Mouse (Mus musculus): ENCODE measurements around the gene Kpnb1. TPM values are rescaled to one million over a fixed set of nuclear protein-coding genes. Genes with fewer than 3 reads are reported as not detected.
"Not testable (repeated sequence)": the region's sequence is repeated elsewhere in the genome, so short reads cannot be mapped to it uniquely, and the experiment has no call there.

Kpnb1 gene
- polyA plus RNA-seq, 1 experiment from 2014 or later = 34.0 TPM

- Histone ChIP-seq H3K9ac (no peak overlapping the region), H3K27ac (replicated peaks) (no peak overlapping the region), H3K4me3 (no peak overlapping the region), H3K4me1 (peaks cover 7% of the 10 kb centered on the region; the same call in 1 of the 2 replicates), H3K36me3 (no peaks in the 10 kb centered on the region), H3K4me2 (no peak overlapping the region), H3K27me3 (replicated peaks) (no peaks in the 10 kb centered on the region), H3K9me3 (no peaks in the 10 kb centered on the region)
- ATAC-seq (ENCODE audit: extremely low read depth, insufficient number of reproducible peaks, low FRiP score, low TSS enrichment) = no peak
- 84% methylated on average over 6 of the region's 6 CpGs for WGBS
These were observed 11.8 kb upstream of the Kpnb1 start for GRCm38 (mm10) chr11:97199519-97199918.

GRCm38 (mm10) chr11:97198601-97199000, 10.9 kb upstream of the Kpnb1 start:
- ATAC-seq (ENCODE audit: extremely low read depth, insufficient number of reproducible peaks, low FRiP score, low TSS enrichment) = no peak
- H3K9me3 ChIP-seq = no peaks in the 10 kb centered on the region
- H3K4me2 ChIP-seq = no peak overlapping the region
- H3K4me3 ChIP-seq = no peak overlapping the region
- no peaks in the 10 kb centered on the region for H3K27me3 ChIP-seq (replicated peaks)
- WGBS = 21% methylated on average over 5 of the region's 5 CpGs
- no peak overlapping the region for H3K27ac ChIP-seq (replicated peaks)
- H3K4me1 ChIP-seq = peaks cover 7% of the 10 kb centered on the region; the same call in 1 of the 2 replicates
- no peaks in the 10 kb centered on the region for H3K36me3 ChIP-seq
- H3K9ac ChIP-seq = no peak overlapping the region

GRCm38 (mm10) chr11:97197021-97197420, 9.3 kb upstream of the Kpnb1 start:
- no peaks in the 10 kb centered on the region for H3K36me3 ChIP-seq
- 76% methylated on average over 8 of the region's 8 CpGs for WGBS
- H3K27ac ChIP-seq (replicated peaks) = no peak overlapping the region
- H3K9me3 ChIP-seq = no peaks in the 10 kb centered on the region
- H3K27me3 ChIP-seq (replicated peaks) = no peaks in the 10 kb centered on the region
- no peak overlapping the region for H3K4me2 ChIP-seq
- H3K9ac ChIP-seq = no peak overlapping the region
- H3K4me3 ChIP-seq = no peak overlapping the region
- peaks cover 7% of the 10 kb centered on the region; the same call in 1 of the 2 replicates for H3K4me1 ChIP-seq
- ATAC-seq (ENCODE audit: extremely low read depth, insufficient number of reproducible peaks, low FRiP score, low TSS enrichment) = no peak

GRCm38 (mm10) chr11:97196541-97196940, 8.9 kb upstream of the Kpnb1 start:
- Histone ChIP-seq H3K27me3 (replicated peaks) (no peaks in the 10 kb centered on the region), H3K4me3 (no peak overlapping the region), H3K27ac (replicated peaks) (no peak overlapping the region), H3K9me3 (no peaks in the 10 kb centered on the region), H3K9ac (no peak overlapping the region), H3K4me1 (peaks cover 7% of the 10 kb centered on the region; the same call in 1 of the 2 replicates), H3K36me3 (no peaks in the 10 kb centered on the region), H3K4me2 (no peak overlapping the region)
- no peak for ATAC-seq (ENCODE audit: extremely low read depth, insufficient number of reproducible peaks, low FRiP score, low TSS enrichment)
- WGBS = 69% methylated on average over 12 of the region's 12 CpGs

GRCm38 (mm10) chr11:97192621-97192951, 4.9 kb upstream of the Kpnb1 start:
- Histone ChIP-seq H3K9ac (no peak overlapping the region), H3K4me2 (no peak overlapping the region), H3K27ac (replicated peaks) (no peak overlapping the region), H3K9me3 (no peaks in the 10 kb centered on the region), H3K4me3 (no peak overlapping the region), H3K4me1 (peaks cover 10% of the 10 kb centered on the region), H3K27me3 (replicated peaks) (no peaks in the 10 kb centered on the region), H3K36me3 (peaks cover 4% of the 10 kb centered on the region; the same call in 1 of the 2 replicates)
- no peak for ATAC-seq (ENCODE audit: extremely low read depth, insufficient number of reproducible peaks, low FRiP score, low TSS enrichment)

- Histone ChIP-seq H3K4me3 (no peak overlapping the region), H3K4me2 (no peak overlapping the region), H3K27me3 (replicated peaks) (no peaks in the 10 kb centered on the region), H3K9ac (peak overlapping the region; percentile 21; the same call in 1 of the 2 replicates), H3K4me1 (peaks cover 10% of the 10 kb centered on the region), H3K9me3 (no peaks in the 10 kb centered on the region), H3K36me3 (peaks cover 4% of the 10 kb centered on the region; the same call in 1 of the 2 replicates), H3K27ac (replicated peaks) (no peak overlapping the region)
- 57% methylated on average over 6 of the region's 6 CpGs for WGBS
- no peak for ATAC-seq (ENCODE audit: extremely low read depth, insufficient number of reproducible peaks, low FRiP score, low TSS enrichment)
These were observed 4.4 kb upstream of the Kpnb1 start for GRCm38 (mm10) chr11:97191915-97192620.

- Histone ChIP-seq H3K36me3 (peaks cover 8% of the 10 kb centered on the region), H3K4me3 (no peak overlapping the region), H3K27me3 (replicated peaks) (no peaks in the 10 kb centered on the region), H3K4me1 (peaks cover 17% of the 10 kb centered on the region), H3K27ac (replicated peaks) (no peak overlapping the region), H3K9me3 (no peaks in the 10 kb centered on the region), H3K9ac (no peak overlapping the region), H3K4me2 (no peak overlapping the region)
- WGBS = 83% methylated on average over 6 of the region's 6 CpGs
- ATAC-seq (ENCODE audit: extremely low read depth, insufficient number of reproducible peaks, low FRiP score, low TSS enrichment) = no peak
These were observed 3.3 kb upstream of the Kpnb1 start for GRCm38 (mm10) chr11:97190992-97191391.

- Histone ChIP-seq H3K4me1 (peaks cover 30% of the 10 kb centered on the region), H3K4me2 (peak overlapping the region; percentile 83; the same call in 1 of the 2 replicates), H3K36me3 (peaks cover 22% of the 10 kb centered on the region)
- H3K9me3 ChIP-seq; H3K27ac ChIP-seq (replicated peaks); H3K9ac ChIP-seq; H3K27me3 ChIP-seq (replicated peaks); ATAC-seq (ENCODE audit: extremely low read depth, insufficient number of reproducible peaks, low FRiP score, low TSS enrichment); H3K4me3 ChIP-seq: not testable (repeated sequence)
- 80% methylated on average over 6 of the region's 6 CpGs for WGBS
These were observed 2.0 kb upstream of the Kpnb1 start for GRCm38 (mm10) chr11:97189645-97190044.

- Histone ChIP-seq H3K4me2 (peak overlapping the region; percentile 83), H3K9me3 (no peaks in the 10 kb centered on the region), H3K27me3 (replicated peaks) (no peaks in the 10 kb centered on the region), H3K36me3 (peaks cover 26% of the 10 kb centered on the region), H3K4me3 (peak overlapping the region; percentile 93), H3K4me1 (peaks cover 35% of the 10 kb centered on the region), H3K27ac (replicated peaks) (peak overlapping the region; percentile 96), H3K9ac (peak overlapping the region; percentile 85)
- WGBS = 36% methylated on average over 3 of the region's 3 CpGs
- no peak for ATAC-seq (ENCODE audit: extremely low read depth, insufficient number of reproducible peaks, low FRiP score, low TSS enrichment)
These were observed 1.6 kb upstream of the Kpnb1 start for GRCm38 (mm10) chr11:97189231-97189630.

GRCm38 (mm10) chr11:97188643-97188955, 918 bp upstream of the Kpnb1 start:
- Histone ChIP-seq H3K4me3 (peak overlapping the region; percentile 93), H3K27ac (replicated peaks) (peak overlapping the region; percentile 96), H3K9ac (peak overlapping the region; percentile 85), H3K4me1 (peaks cover 39% of the 10 kb centered on the region), H3K27me3 (replicated peaks) (no peaks in the 10 kb centered on the region), H3K36me3 (peaks cover 32% of the 10 kb centered on the region), H3K4me2 (peak overlapping the region; percentile 83), H3K9me3 (no peaks in the 10 kb centered on the region)
- no peak for ATAC-seq (ENCODE audit: extremely low read depth, insufficient number of reproducible peaks, low FRiP score, low TSS enrichment)
- WGBS = under 1% methylated on average over 15 of the region's 15 CpGs

GRCm38 (mm10) chr11:97186947-97187763, 526 bp downstream of the Kpnb1 start:
- H3K9ac ChIP-seq = peak overlapping the region; percentile 99
- H3K36me3 ChIP-seq = peaks cover 47% of the 10 kb centered on the region
- H3K4me3 ChIP-seq = peak overlapping the region; percentile 93
- H3K4me1 ChIP-seq = peaks cover 53% of the 10 kb centered on the region
- under 1% methylated on average over 69 of the region's 74 CpGs for WGBS
- no peaks in the 10 kb centered on the region for H3K9me3 ChIP-seq
- H3K27me3 ChIP-seq (replicated peaks) = no peaks in the 10 kb centered on the region
- H3K4me2 ChIP-seq = peak overlapping the region; percentile 82
- peak; percentile 75 for ATAC-seq (ENCODE audit: extremely low read depth, insufficient number of reproducible peaks, low FRiP score, low TSS enrichment)
- H3K27ac ChIP-seq (replicated peaks) = peak overlapping the region; percentile 99
